ENCODE assay signal across 26 mouse cellular contexts in genomic region chr19:53962511-53962910, GRCm38 (mm10).
"Had no signal": no experiment of that assay in that cellular context is flagged by ENCODE, and none has a peak within 500 bp of the region (broad histone marks: within the 10 kb centered on the region; RNA-seq: fewer than 3 reads in every experiment).

No protein-coding gene starts in this region.

- H3K4me3 ChIP-seq: embryonic facial prominence, embryonic 10.5 days; embryonic facial prominence, embryonic 12.5 days; embryonic facial prominence, embryonic 13.5 days; embryonic facial prominence, embryonic 15.5 days; erythroblast, embryonic 14.5 days; forebrain, embryonic 10.5 days; forebrain, embryonic 12.5 days; forebrain, embryonic 13.5 days; forebrain, embryonic 15.5 days; gastrocnemius, adult 2 months; heart, adult 2 months had no signal

- H3K27ac ChIP-seq: embryonic facial prominence, embryonic 10.5 days; embryonic facial prominence, embryonic 12.5 days; embryonic facial prominence, embryonic 13.5 days; embryonic facial prominence, embryonic 15.5 days; forebrain, embryonic 10.5 days; forebrain, embryonic 12.5 days; forebrain, embryonic 13.5 days; forebrain, embryonic 15.5 days; gastrocnemius, adult 2 months; heart, adult 2 months had no signal

- DNase-seq: cerebellum, adult 8-10 months; cerebellum, adult 9-10 months; cerebellum, adult 9-11 months; cerebellum, postnatal 10 days; cerebellum, postnatal 14 days; cerebellum, postnatal 25 days; cerebellum, postnatal 36 days; embryo, embryonic 11 days; forebrain, postnatal 0 days; gastrocnemius, adult 2 months; gastrocnemius, postnatal 10 days; gastrocnemius, postnatal 14 days; gastrocnemius, postnatal 25 days; gastrocnemius, postnatal 36 days; heart, adult 11 months; heart, adult 18-20 months; heart, adult 2 months had no signal

- H3K4me2 ChIP-seq: embryonic facial prominence, embryonic 12.5 days; embryonic facial prominence, embryonic 13.5 days; embryonic facial prominence, embryonic 15.5 days; forebrain, embryonic 12.5 days; forebrain, embryonic 13.5 days; forebrain, embryonic 15.5 days had no signal

- H3K36me3 ChIP-seq: embryonic facial prominence, embryonic 12.5 days; embryonic facial prominence, embryonic 13.5 days; embryonic facial prominence, embryonic 15.5 days; forebrain, embryonic 12.5 days; forebrain, embryonic 15.5 days had no signal

- H3K27me3 ChIP-seq: embryonic facial prominence, embryonic 12.5 days; embryonic facial prominence, embryonic 13.5 days; embryonic facial prominence, embryonic 15.5 days; forebrain, embryonic 12.5 days; forebrain, embryonic 13.5 days; forebrain, embryonic 15.5 days had no signal
